Mouse (Mus musculus) limb, embryonic 11.5 days (tissue): ENCODE results near the gene Gng7. TPM values are rescaled to one million over a fixed set of nuclear protein-coding genes. Genes with fewer than 3 reads are reported as not detected.

Experiments
- ATAC-seq: fragments of 200-750 bp; cut with Nextera tagmentation; 2 replicates; pipeline ENCODE4 v1.8.0; 2017; ENCODE audit warnings: low read depth; ENCODE audit not compliant: insufficient number of reproducible peaks, low FRiP score, low TSS enrichment
- DNase-seq: peaks from one replicate; pipeline ENCODE4 v3.0.0-alpha.2; 2015; ENCODE audit warnings: low spot score
- H3K27ac ChIP-seq: fragments of 300-500 bp; sonication (generic); replicated peaks from 2 replicates; pipeline ENCODE4 v1.5.1; 2014; ENCODE audit warnings: low read depth, mild to moderate bottlenecking, low read length
- H3K27me3 ChIP-seq: fragments of 300-500 bp; sonication (generic); 2 replicates; pipeline ENCODE4 v1.6.1; 2014; ENCODE audit warnings: mild to moderate bottlenecking, low read length, mixed read lengths; ENCODE audit not compliant: control insufficient read depth, insufficient read depth
- H3K36me3 ChIP-seq: fragments of 300-500 bp; sonication (generic); 2 replicates; pipeline ENCODE4 v1.6.1; 2014; ENCODE audit warnings: mild to moderate bottlenecking, low read length, moderate library complexity, mixed read lengths; ENCODE audit not compliant: control insufficient read depth, insufficient read depth
- H3K4me1 ChIP-seq: fragments of 300-500 bp; sonication (generic); 2 replicates; pipeline ENCODE4 v1.6.1; 2014; ENCODE audit warnings: low read length, mixed read lengths; ENCODE audit not compliant: control insufficient read depth, insufficient read depth
- H3K4me2 ChIP-seq: fragments of 300-500 bp; sonication (generic); 2 replicates; pipeline ENCODE4 v1.6.1; 2014; ENCODE audit warnings: low read depth, mild to moderate bottlenecking, moderate library complexity; ENCODE audit not compliant: severe bottlenecking
- H3K4me3 ChIP-seq: fragments of 300-500 bp; sonication (generic); 2 replicates; pipeline ENCODE4 v1.5.1; 2014; ENCODE audit warnings: low read depth, low read length
- H3K9ac ChIP-seq: fragments of 300-500 bp; sonication (generic); 2 replicates; pipeline ENCODE4 v1.6.1; 2014; ENCODE audit warnings: mild to moderate bottlenecking, low read length
- H3K9me3 ChIP-seq: fragments of 300-500 bp; sonication (generic); 2 replicates; pipeline ENCODE4 v1.6.1; 2016; ENCODE audit warnings: low read length; ENCODE audit not compliant: control insufficient read depth
- WGBS: fragments of 180-500 bp; shearing (Covaris S2); extraction: QIAGEN DNeasy Blood & Tissue Kit; methylation state at CpG from one replicate; pipeline ENCODE4 v1.1.7; 2014; 5-methylcytosine and 5-hydroxymethylcytosine counted together
- polyA plus RNA-seq: library from polyadenylated mRNA; unstranded; fragments of >200 nt; fragmentation: Nextera tagmentation; extraction: Ambion mirVana; gene quantifications from 2 replicates; pipeline ENCODE4 v1.2.1, GENCODE M21; 2014

Gene Gng7
- polyA plus RNA-seq, 1 experiment from 2014 or later = 4.6 TPM

- ATAC-seq (no peak), DNase-seq (no peak)
- H3K27ac ChIP-seq = no peak overlapping the region
- no peak overlapping the region for H3K4me2 ChIP-seq
- no peak overlapping the region for H3K4me3 ChIP-seq
- no peaks in the 10 kb centered on the region for H3K27me3 ChIP-seq
- H3K9ac ChIP-seq = peak overlapping the region; percentile 5; the same call in 1 of the 2 replicates
- H3K4me1 ChIP-seq = peaks cover 8% of the 10 kb centered on the region; the same call in 1 of the 2 replicates
- no peaks in the 10 kb centered on the region for H3K9me3 ChIP-seq
- H3K36me3 ChIP-seq = peaks cover 22% of the 10 kb centered on the region
- 88% methylated on average over 19 of the region's 19 CpGs for WGBS
Measured at GRCm38 (mm10) chr10:80901409-80902272, 113.1 kb downstream of the Gng7 start.

DNA sequence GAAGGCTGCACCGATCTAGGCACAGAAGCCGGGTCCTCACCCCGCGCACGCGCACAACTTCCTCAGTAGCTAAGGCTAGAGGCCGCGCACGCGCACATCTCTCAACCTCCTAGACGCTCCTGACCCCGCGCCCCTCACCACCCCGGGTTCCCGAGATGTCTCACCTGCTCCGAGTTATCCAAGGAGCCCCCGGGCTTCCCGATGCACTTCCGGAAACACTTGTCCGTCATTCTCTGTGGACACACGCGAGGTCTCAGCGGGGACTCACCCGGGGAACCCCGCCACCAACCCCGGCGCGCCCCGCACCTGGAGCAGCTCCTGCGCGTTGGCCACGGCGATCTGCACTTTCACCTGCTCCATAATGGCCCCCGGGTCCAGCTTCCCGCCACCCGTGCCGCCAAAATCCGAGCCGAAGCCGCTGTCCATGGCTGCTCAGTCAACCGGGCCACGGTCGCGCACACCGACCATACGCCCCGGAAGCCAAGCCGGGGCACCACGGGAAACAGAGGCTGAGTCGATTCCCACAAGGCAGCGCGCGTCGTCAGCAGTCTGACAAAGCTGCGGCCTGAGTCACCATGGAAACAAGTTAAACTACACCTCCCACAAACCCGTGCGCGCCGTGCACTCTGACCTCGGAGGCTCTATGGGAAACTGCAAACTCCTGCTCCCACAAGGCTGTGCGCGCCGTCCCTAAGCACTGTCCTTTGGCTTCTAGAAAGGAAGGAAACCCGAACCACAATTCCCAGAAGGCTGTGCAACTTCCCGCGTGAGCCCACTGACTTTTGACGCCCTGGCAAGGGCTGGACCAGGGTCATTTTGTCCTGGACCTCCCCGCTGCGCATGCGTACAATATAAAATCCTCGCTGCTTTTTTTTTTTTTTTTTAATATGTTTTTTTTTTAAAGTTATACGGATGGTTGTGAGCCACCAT is 114.2 kb downstream of the Gng7 start, which contains the start of gene Timm13:
Gene Timm13, minus strand, starts transcription at position 652 of the 930 bp plus-strand sequence.
- peak; percentile 90 for ATAC-seq
- peak within 1 kb of the TSS; percentile 73 for H3K9ac ChIP-seq
- peaks cover 15% of the 10 kb centered on the region for H3K36me3 ChIP-seq

GRCm38 (mm10) chr10:80899591-80900317 is 115.0 kb downstream of the Gng7 start:
- Histone ChIP-seq H3K4me2 (peak overlapping the region; percentile 64), H3K36me3 (peaks cover 12% of the 10 kb centered on the region), H3K27me3 (no peaks in the 10 kb centered on the region), H3K4me1 (peaks cover 8% of the 10 kb centered on the region; the same call in 1 of the 2 replicates), H3K9ac (peak overlapping the region; percentile 73), H3K4me3 (peak overlapping the region; percentile 83), H3K27ac (peak overlapping the region; percentile 45; the same call in 1 of the 2 replicates), H3K9me3 (no peaks in the 10 kb centered on the region)
- DNase-seq (no peak), ATAC-seq (peak; percentile 9; the same call in 1 of the 2 replicates)
- WGBS = 12% methylated on average over 25 of the region's 25 CpGs

More for the DNA sequence above, 114.2 kb downstream of the Gng7 start, which contains the start of gene Timm13:
- WGBS = under 1% methylated on average over 72 of the region's 72 CpGs
- Histone ChIP-seq H3K27ac (peak within 1 kb of the TSS; percentile 45; the same call in 1 of the 2 replicates), H3K4me3 (peak within 1 kb of the TSS; percentile 83), H3K4me2 (peak within 1 kb of the TSS; percentile 64), H3K27me3 (no peaks in the 10 kb centered on the region), H3K9me3 (no peaks in the 10 kb centered on the region), H3K4me1 (peaks cover 8% of the 10 kb centered on the region; the same call in 1 of the 2 replicates)
- peak; percentile 99 for DNase-seq

DNA sequence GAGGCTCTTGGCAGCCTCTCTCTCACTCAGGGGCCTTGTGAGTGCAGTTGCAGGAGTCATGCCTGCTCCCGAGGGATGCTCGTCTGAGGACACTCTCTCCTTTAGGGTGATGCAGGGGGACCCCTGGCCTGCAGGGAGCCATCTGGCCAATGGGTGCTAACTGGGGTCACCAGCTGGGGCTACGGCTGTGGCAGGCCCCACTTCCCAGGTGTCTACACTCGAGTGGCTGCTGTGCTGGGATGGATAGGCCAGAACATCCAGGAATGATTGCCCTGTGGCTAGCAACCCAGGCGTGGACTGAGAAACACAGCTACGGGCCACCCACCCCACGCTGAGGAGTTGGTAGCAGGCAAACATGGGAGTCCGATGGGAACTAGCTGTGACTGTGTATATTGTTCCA is 115.7 kb downstream of the Gng7 start:
- no peak for ATAC-seq
- WGBS = 89% methylated on average over 8 of the region's 8 CpGs
- H3K4me1 ChIP-seq = peaks cover 8% of the 10 kb centered on the region; the same call in 1 of the 2 replicates
- H3K4me2 ChIP-seq = no peak overlapping the region; the same call in 1 of the 2 replicates
- no peak overlapping the region for H3K9ac ChIP-seq
- no peak overlapping the region for H3K4me3 ChIP-seq
- no peaks in the 10 kb centered on the region for H3K27me3 ChIP-seq
- H3K27ac ChIP-seq = no peak overlapping the region
- H3K36me3 ChIP-seq = peaks cover 6% of the 10 kb centered on the region
- no peak for DNase-seq
- H3K9me3 ChIP-seq = no peaks in the 10 kb centered on the region

Other genes starting within 250 kb of the Gng7 start
- gene Sf3a2, start 216.7 kb downstream of the Gng7 start, polyA plus RNA-seq = 122 and 130 TPM in 2 replicates
- gene Plekhj1, start 216.3 kb downstream of the Gng7 start, polyA plus RNA-seq = 141 and 145 TPM in 2 replicates
- not detected in 2 replicates for gene Amh, start 209.7 kb downstream of the Gng7 start, polyA plus RNA-seq
- gene Jsrp1, start 201.4 kb downstream of the Gng7 start, polyA plus RNA-seq = 0.40 and 0.96 TPM in 2 replicates
- 2,003 and 2,108 TPM in 2 replicates for gene Oaz1, start 188.3 kb downstream of the Gng7 start, polyA plus RNA-seq
- gene Lingo3, start 170.9 kb downstream of the Gng7 start, polyA plus RNA-seq = 0.33 and 0.36 TPM in 2 replicates
- 375 and 398 TPM in 2 replicates for gene Lsm7, start 159.7 kb downstream of the Gng7 start, polyA plus RNA-seq
- 26.8 and 28.1 TPM in 2 replicates for gene Sppl2b, start 159.7 kb downstream of the Gng7 start, polyA plus RNA-seq
- not detected in 2 replicates for gene Tmprss9, start 143.1 kb downstream of the Gng7 start, polyA plus RNA-seq
- 336 and 355 TPM in 2 replicates for gene Timm13, start 114.0 kb downstream of the Gng7 start, polyA plus RNA-seq
- 23.3 and 26.7 TPM in 2 replicates for gene Lmnb2, start 96.7 kb downstream of the Gng7 start, polyA plus RNA-seq
- 10.9 and 12.3 TPM in 2 replicates for gene Gadd45b, start 84.9 kb downstream of the Gng7 start, polyA plus RNA-seq
- gene Diras1, start 10.7 kb upstream of the Gng7 start, polyA plus RNA-seq = 0.07 and 0.16 TPM in 2 replicates
- 7.8 and 7.9 TPM in 2 replicates for gene Slc39a3, start 22.5 kb upstream of the Gng7 start, polyA plus RNA-seq
- gene Sgta, start 45.2 kb upstream of the Gng7 start, polyA plus RNA-seq = 219 and 221 TPM in 2 replicates
- gene Thop1, start 55.1 kb upstream of the Gng7 start, polyA plus RNA-seq = 64.0 and 73.5 TPM in 2 replicates
- 0.27 and 0.28 TPM in 2 replicates for gene Creb3l3, start 83.9 kb upstream of the Gng7 start, polyA plus RNA-seq
- gene Map2k2, start 91.0 kb upstream of the Gng7 start, polyA plus RNA-seq = 230 and 239 TPM in 2 replicates
- 6.7 and 8.4 TPM in 2 replicates for gene Zbtb7a, start 120.3 kb upstream of the Gng7 start, polyA plus RNA-seq
- gene Pias4, start 153.0 kb upstream of the Gng7 start, polyA plus RNA-seq = 53.3 and 56.9 TPM in 2 replicates
- 428 TPM in 2 replicates for gene Eef2, start 161.7 kb upstream of the Gng7 start, polyA plus RNA-seq
- 43.3 and 49.1 TPM in 2 replicates for gene Dapk3, start 168.1 kb upstream of the Gng7 start, polyA plus RNA-seq
- not detected in 2 replicates for gene 4930442H23Rik, start 168.9 kb upstream of the Gng7 start, polyA plus RNA-seq
- gene Nmrk2, start 187.1 kb upstream of the Gng7 start, polyA plus RNA-seq = 0.08 TPM in 1 of 2 replicates, not detected in the other
- 0.11 and 0.27 TPM in 2 replicates for gene Atcay, start 215.9 kb upstream of the Gng7 start, polyA plus RNA-seq
- 3.4 and 4.2 TPM in 2 replicates for gene Zfr2, start 218.2 kb upstream of the Gng7 start, polyA plus RNA-seq
- gene Matk, start 238.0 kb upstream of the Gng7 start, polyA plus RNA-seq = 1.2 and 2.3 TPM in 2 replicates